Mouse (Mus musculus) thymus, postnatal 4 days (tissue): ENCODE results near the gene Tbc1d22a.
A peak's percentile ranks its signal among the peaks of the same experiment; 100 is the strongest.
"Not testable (repeated sequence)": the region's sequence is repeated elsewhere in the genome, so short reads cannot be mapped to it uniquely, and the experiment has no call there.

Experiments used
- DNase-seq: peaks from one replicate; pipeline ENCODE4 v3.0.0; 2021

Tbc1d22a gene

DNA sequence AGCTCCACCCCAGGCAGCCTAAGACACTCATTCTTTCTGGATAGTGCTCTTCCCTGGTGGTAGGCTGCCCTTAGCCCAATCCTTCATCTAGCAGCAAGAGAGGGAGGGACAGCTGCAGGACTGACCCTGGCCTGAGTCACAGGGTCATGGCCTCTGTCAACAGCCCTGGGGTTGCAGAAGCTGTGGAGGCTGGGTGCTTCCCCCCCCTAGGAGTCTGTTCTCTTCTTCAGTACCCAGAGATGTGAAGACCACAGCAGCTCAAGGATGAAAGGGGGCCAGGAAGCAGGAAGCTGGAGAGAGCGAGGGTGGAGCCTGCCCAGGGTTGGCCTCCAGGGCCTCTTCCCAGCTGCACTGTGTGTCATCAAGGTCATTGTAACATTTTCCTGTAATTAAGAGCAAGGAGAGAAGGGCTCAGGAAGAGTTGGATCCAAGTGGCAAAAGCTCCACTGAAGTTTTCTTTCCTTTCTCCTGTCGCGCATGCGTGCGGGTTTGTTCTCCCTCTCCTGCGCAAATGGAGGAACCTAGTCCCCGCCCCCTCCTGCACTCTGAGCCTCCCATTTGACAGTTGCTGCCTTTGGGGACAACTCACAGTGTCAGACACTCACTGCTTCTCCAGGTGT, 10.2 kb upstream of the Tbc1d22a start:
- DNase-seq = peak; percentile 89

DNA sequence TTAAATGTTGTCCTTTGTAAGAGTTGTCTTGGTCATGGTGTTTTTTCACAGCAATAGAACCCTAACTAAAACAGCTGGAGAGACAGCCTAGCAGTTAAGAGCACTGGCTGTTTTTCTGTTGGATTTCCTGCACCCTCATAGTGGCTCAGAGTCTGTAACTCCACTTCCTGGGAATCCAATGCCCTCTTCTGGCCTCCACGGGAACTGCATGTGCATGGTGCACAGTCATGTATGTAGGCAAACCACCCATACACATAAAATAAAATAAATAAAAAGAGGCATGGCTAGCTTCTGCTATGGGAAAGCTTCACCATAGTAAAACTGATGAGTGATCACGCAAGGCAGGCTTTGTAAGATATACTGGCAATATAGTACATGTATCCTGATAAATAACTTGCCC, 9.0 kb upstream of the Tbc1d22a start:
- peak; percentile 92 for DNase-seq

DNA sequence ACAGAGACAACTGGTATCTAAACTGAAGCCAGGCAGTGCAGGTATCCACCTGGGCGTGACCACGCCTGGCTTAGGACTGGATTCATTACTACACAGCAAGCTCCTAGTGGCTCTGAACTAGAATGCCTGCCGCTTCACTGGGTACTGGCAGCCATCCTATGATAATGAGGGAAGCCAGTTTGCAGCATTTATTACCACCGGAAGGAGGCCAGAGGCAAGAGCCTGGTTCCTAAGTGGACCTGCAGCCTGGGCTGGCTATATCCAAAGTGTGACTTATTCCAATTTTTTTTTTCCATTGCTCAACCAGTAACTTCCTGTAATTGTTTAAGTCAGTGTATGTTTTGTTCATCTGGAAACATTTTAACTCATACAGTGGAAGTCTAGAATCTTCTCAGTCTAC, 7.9 kb upstream of the Tbc1d22a start:
- no peak for DNase-seq

DNA sequence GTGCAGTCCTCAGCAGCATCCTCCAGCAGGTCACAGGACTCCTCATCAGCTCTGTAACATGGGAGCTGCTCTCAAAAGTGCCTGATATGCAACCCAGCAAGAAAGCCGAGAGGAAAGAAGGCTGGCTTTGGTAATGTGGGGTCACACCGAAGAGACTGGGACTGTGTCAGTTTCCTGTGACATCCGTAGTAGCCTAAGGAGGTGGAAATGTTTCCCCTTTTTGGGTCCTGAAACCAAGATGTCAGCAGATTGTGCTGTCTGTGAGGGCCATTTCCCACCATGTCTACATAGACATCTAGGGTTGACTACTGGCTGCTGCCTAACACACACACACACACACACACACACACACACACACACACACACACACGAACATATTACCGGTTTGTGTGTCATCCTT, 2.1 kb upstream of the Tbc1d22a start:
- DNase-seq = not testable (repeated sequence)

DNA sequence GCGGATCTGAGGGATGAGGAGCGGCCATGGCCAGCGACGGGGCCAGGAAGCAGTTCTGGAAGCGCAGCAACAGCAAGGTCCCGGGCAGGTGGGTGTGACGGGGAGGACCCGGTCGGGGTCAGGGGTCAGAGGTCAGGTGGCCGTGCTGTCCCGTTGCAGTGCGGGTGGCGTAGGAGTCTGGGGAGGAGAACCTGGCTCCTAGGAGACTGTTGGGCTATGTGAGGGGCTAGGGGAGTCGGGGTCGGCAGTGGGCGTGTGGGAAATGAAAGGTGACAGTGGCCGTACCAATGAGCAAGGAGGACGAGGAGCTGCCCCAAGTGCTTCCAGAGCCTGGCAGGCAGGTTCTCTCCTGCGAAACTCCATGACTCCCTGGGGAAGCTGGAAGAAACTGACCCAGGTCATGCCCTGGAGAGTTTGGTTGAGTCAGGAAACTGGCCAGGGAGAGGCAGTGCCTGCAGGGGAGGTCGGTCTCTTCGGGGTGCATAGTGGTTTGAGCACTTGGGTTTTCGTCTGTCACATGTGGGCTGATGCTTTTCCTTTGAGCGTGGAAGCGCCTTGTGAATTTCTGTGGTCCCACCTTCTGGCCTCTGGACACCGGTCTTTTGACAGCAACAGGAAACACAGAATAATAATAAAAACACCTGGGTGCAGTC, 416 bp downstream of the Tbc1d22a start:
- no peak for DNase-seq

DNA sequence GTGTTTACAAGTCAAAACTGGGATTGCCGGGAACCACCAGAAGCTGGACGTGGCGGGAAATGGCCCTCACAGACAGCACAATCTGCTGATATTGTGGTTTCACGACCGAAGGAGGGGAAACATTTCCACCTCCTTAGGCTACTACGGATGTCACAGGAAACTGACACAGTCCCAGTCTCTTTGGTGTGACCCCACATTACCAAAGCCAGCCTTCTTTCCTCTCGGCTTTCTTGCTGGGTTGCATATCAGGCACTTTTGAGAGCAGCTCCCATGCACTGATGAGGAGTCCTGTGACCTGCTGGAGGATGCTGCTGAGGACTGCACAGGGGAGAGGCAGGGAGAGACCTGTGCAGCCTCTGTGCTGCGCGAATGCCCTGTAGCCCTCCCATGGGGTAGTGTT, 2.4 kb downstream of the Tbc1d22a start:
- not testable (repeated sequence) for DNase-seq

DNA sequence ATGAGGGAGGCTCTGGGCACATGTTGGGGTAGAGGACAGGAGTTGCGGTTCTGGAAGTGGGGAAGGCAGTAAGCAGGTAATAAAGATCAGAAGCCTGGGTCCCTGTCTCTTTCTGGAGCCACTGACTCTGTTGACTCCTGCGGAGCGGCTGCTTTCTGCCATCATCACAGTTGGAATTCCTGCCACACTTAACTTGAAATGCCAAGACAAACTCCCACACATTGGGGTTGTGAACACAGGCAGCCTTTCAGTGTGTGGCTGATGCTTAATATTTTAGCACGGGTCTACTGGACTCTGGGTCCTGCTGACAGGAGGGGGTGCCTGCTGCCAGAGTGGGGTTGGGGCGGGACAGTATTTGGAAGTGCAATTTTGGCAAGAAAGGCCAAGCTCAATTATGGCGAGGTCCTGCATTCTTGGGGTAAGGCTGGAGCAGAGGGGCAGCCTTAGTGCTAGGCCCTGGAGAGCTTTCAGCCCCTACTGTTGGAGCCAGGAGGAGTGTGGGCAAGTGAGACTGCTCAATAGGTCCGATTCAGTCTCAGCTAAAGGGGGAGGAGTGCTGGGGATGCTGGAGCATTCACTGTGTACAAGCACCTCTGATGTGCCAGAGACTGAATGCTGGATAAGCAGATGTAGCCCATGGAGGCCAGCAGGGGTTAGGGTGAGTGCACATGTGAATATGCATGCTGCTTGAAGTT, 5.4 kb downstream of the Tbc1d22a start:
- no peak for DNase-seq

DNA sequence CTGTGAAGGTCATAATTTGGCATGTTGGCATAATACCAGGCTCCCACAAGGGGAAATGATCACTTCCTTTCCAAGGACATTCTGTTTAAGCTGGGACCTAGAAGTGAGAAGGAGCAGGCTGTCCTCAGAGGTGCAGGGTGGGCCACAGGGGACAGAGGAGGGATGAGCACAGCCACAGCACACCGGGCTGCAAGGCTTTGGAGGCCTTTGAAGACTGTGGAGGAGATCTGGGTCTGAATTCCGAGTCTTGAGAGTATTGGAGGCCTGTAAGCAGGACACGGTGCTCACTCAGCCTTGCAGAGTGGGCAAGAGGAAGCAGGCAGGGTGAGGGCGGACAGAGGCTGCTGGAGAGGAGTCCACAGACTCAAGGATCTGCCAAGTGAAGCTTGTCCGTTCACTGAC, 6.0 kb downstream of the Tbc1d22a start:
- no peak for DNase-seq

DNA sequence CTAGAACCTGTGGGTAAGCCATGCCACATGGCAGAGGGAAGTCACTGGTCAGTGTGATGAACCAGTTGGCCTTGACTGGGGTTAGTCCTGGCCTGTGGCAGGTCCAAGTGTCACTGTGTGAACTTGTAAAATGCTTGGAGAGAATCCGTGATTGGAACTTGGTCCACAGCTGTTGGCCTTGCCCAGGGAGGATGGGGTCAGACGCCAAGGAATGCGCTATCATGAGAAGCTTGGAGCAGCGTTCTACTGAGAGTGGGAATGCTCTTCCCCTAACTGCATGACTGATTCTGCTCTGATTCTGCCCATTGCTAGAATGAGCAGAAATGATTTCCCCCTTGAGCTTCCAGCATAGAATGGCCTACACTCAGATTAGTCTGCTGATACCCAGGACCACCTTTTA, 6.5 kb downstream of the Tbc1d22a start:
- DNase-seq = no peak

DNA sequence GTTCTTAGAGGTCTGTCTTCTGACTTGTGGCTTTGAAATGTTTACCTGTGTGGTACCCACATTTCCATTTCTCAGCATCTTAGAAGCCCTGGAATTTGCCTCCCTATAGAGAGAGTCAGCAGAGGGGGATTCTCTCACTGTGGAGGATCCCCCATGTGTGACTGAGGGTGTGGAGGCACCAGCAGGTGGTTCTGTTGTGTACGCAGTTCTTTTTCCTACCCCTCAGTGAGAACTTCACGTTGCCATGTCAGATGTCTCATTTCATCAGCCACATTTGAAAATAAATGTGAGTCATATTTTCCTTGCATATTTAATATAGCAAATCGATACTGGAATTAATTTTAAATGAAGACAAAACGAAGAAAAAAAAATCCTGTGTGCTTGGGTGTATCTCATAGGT, 7.1 kb downstream of the Tbc1d22a start:
- DNase-seq = no peak

DNA sequence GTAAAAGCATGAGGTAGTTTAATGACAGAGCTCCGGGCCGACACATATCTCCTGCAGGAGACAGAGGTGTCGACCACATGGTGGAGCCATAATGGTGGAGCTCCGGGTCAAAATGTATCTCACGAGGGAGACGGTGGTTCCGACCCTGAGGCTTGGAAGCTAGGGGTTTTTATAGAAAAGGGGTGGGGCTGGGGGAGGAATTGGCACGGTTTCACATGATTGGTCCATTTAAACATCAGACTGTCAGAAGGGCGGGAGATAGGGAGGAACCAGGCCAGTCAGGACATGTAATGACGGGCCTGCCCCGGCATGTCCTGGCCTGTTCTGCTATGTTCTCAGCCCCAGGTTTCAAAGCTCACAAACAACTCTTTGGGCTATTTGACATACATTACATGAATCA, 7.6 kb downstream of the Tbc1d22a start:
- DNase-seq = not testable (repeated sequence)

DNA sequence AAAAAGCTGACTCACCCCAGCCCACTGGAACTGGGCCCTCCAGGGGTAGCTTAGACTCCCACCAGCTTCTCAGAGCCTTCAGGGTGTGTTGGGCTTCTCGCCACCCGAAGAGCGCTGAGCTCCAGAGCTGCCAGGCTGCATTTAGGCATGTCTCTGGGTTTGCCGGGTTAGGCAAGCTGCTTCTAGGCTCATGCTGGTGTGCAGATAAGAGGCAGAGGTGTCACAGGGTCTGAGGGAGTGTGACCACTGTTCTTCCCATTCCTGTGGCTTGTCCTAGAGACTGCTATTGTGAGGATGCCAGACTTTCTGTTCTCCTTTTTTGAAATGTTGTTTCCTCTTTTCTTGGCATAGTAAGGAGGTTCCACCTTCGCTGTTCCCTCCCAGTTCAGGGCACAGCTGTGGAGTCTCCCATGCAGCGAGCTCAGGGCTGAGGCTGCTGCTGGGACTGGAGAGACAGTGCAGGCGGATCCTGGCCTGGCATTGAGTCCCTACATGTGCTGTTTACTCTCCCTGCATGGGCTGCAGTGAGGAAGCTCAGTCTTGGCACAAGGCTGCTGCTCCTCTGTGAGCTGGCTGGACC, 10.8 kb downstream of the Tbc1d22a start:
- DNase-seq = peak; percentile 8

DNA sequence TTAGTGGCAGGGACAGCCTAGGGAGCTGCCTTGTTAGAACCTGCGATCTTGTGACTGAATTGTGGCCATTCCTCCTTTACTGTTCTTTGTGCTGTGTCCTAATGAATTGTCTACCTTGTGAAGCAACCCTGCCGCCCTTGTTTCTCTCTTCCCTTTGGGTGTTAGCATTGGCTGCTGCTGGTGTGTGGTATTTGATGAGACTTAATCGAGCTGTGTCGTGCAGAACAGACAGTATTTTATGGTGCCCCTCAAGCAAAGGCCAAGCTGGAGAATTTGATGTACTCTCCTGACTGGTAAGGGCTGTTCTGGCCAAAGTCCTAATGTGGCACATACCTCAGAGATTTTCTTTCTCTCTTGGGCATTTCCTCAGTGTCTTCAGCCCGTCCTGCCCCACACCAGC, 12.0 kb downstream of the Tbc1d22a start:
- DNase-seq = no peak

DNA sequence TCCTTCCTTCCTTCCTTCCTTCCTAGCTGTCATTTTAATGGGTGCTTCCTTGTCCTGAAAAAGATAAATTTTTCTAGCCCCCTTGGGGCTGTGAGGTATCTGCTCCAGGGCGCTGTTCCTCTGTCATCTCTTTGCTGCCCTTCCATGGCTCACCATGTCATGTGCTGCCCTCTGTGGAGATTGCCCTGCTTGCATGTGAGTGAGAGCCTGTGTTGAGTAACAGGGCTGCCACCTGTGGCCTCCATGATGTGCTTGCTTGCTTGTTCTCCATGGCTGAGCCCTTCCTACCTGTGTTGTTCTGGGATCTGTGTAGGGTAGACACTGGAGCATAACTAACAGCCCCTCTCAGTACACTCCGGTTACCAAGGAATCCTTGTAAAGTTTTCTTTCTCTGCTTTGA, 12.7 kb downstream of the Tbc1d22a start:
- DNase-seq = peak; percentile 56

DNA sequence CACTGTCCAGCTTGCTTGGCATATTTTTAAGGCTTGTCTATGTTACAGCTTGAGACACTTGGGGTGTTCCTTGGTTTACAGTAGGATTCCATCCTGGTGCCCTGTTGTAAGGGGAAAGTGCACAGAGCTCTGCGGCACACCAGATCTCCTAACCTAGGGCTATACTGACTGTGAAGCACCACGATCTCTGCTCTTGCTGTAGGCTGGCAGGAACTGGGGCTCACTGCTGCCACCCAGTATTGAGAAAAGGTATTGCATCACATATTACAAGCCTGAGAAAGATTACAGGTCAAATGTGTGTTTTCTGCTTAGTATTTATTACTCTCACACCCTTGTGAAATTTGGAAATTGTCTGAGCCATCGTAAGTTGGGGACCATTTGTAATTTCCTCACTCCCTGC, 13.9 kb downstream of the Tbc1d22a start:
- DNase-seq = peak; percentile 73

DNA sequence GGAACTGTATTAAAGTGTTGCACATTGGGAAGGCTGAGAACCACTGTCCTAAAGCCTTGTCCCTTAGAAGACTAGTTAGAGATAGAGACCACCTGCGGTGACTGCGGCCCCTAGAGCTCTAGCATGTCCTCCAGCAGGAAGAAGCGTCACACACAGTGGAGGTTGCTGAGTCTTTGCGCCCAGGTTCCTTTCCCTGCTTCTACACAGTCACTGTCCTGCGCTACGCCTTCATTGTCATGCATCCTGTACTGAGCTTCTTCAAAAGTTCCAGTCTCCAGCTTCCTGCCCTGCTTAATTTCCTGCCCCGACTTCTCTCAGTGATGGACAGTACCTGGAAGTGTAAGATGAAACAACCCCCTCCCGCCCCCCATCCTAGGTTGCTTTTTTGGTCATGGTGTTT, 14.8 kb downstream of the Tbc1d22a start:
- DNase-seq = no peak

DNA sequence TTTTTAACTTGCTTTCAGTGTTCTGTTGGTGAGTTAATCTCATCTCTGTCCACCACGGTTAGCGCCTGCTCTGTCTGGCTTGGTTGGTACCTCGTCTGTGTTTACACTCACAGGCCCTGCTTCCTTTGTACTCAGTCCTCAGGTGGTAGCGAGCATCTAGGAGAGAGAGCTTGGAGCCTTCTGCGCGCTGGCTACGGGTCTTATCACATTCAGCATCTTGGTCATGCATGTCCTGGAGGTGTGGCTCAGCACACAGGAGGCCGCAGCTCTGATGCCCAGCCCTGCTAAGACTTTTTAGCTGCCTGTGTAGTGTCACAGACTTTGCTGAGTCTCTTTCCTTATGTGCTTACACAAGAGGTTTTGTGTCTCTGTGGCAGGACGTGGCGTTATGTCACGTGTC, 15.4 kb downstream of the Tbc1d22a start:
- DNase-seq = no peak

DNA sequence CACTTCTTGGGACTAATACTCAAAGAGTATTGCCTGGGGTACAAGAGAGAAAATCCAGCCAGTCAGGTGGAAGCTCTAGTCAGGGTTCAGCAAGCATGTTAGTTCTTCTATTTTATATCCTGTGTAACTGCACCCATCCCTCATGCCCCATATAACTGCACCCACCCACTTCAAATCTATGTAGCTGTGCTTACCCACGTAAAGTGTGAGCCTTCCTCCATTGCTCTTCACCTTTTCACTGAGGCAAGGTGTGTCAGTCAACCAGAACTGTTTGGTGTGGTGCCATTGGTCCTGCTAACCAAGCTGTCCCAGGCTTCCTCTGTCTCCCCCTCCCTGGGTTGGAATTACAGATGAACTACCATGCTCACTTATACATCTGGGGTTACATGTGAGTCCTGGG, 16.9 kb downstream of the Tbc1d22a start:
- no peak for DNase-seq

DNA sequence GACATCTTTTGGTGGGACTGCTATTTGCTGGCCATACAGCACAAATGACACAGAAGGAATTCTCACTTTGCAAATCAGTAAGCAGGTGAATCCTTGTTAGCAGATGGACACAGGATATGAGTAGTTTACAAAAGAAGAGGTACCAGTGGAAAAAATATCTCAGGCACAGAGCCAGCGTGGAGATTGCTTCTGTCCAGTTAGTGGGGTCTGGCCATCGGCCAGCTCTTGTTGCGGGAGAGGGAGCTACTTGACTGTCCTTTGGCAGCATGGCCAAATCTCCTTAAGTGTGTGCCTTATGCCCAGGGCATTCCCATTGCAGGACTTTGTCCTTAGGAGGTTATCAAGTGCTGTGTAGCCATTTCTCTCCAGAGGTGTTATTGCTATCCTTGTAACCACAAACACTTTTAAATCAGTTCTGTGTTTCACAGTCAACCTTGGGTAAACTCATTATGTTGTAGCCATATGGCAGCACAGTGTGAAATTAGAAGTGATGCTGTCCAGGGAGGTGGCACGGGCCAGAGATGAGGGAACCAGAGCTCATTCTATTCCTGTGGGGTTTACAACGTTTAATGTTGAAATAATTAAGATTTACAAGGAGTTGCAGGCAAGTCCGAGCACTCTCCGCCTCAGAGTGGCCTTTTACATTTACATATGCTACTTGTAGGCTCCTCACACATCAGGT, 17.7 kb downstream of the Tbc1d22a start:
- DNase-seq = no peak

DNA sequence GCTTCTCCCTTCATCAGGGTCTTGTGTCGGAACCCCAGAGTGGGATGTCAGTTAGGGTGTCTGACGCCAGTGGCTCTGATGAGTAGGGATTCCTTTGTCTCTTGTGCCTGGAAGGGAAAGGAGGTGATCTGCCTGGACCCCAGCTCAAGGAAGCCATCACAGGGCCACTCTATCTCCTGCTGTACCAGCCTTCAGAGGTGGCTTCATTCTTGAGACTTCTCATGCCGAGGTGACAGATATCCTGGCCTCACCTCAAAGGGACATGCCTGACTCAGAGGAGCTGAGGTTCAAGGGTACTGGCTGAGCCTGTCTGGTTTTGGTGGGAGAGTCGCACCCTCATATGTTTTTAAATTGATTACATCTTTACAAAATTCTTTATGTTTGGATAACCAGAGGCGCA, 19.7 kb downstream of the Tbc1d22a start:
- peak; percentile 33 for DNase-seq

DNA sequence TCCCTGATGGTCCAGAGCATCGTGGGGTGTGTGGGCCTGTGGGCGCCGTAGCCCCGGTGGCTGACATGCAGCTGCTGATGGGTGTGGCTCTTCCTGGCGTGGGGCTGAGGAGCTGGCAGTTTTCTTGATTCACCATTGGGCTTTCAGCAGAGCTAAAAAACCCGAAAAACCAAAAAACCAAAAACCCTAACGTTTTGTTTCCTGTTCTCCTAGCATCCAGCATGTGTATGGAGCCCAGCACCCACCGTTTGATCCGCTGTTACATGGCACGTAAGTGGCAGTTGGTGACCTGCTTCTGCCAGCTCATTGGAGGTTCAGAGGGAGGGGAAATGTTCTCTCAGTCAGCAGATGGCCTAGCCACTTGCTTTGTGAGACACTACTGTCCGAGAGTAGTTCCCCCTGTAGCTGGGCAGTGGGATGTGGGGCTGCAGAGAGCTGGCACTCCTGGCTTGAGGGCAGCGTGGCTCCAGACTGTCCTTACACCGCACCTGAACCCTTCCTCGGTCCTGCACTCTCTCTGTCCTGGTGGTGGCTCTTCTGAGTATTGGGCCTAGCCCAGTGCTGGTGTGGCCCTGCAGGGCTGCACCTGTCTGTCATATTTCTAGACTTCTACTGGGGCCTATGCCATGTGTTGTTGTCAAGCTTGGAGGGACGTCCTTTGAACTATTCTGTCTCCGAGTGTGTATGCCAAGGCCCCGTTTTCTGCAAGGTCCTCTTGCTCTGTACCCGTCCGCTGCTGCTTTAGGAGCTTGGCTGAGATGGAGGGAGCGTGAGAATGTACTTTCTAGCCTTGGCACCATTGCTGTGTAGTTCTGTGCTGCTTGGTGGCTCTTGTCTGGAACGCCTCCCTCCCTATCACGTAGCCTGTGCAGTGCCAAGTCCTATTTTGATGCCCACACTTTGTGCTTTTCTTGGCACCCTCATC, 20.5 kb downstream of the Tbc1d22a start:
- peak; percentile 67 for DNase-seq

DNA sequence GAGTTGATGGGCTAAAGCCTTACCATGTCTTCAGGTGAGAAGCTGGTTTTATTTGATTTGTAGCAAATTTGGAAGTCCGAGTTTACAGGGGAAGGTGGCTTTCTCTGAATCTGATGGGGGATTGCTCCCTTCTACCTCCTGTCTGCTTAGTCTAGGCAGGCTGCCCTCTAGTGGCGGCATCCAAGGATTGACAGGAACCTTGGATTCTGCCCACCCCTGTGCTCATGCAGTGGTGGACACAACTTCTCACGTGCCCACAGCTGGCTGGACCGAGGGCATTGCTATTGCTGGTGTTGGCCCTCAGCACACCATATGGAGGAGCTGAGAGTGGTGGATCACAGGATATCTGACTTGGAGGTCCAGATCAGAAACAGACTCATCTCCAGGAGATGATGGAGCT, 22.0 kb downstream of the Tbc1d22a start:
- DNase-seq = peak; percentile 93
